Mouse (Mus musculus) gastrocnemius, postnatal 4 days (tissue): ENCODE results near the gene Asic4. TPM values are rescaled to one million over a fixed set of nuclear protein-coding genes. Genes with fewer than 3 reads are reported as not detected.

Experiments
- total RNA-seq, 2 experiments: library from RNA; stranded (reverse); gene quantifications; 2 replicates each; pipeline ENCODE4 v1.2.3; 2021

Asic4 gene
- total RNA-seq, 2 experiments from 2014 or later = 0.13 TPM; not detected in 1

Other genes with a start within 250 kb of the Asic4 start
- 10 to 100 TPM; 10.5 to 11.9 TPM for gene Glb1l, start 239.6 kb upstream of the Asic4 start, total RNA-seq
- gene Stk16, start 239.6 kb upstream of the Asic4 start, total RNA-seq = 10 to 100 TPM; 47.4 to 49.0 TPM
- 100 to 1,000 TPM; 486 to 515 TPM for gene Tuba4a, start 230.6 kb upstream of the Asic4 start, total RNA-seq
- gene A630095N17Rik, start 218.3 kb upstream of the Asic4 start, total RNA-seq = not detected
- gene Dnajb2, start 214.0 kb upstream of the Asic4 start, total RNA-seq = 10 to 100 TPM; 41.5 to 48.8 TPM
- gene Ptprn, start 185.9 kb upstream of the Asic4 start, total RNA-seq = under 1 TPM; 0.07 to 0.23 TPM
- not detected for gene Resp18, start 172.0 kb upstream of the Asic4 start, total RNA-seq
- gene Dnpep, start 132.4 kb upstream of the Asic4 start, total RNA-seq = 10 to 100 TPM; 65.0 to 70.5 TPM
- 1,000 to 10,000 TPM; 1,760 to 1,859 TPM for gene Des, start 90.1 kb upstream of the Asic4 start, total RNA-seq
- 100 to 1,000 TPM; 156 to 170 TPM for gene Speg, start 75.1 kb upstream of the Asic4 start, total RNA-seq
- gene Gmppa, start 14.5 kb upstream of the Asic4 start, total RNA-seq = 10 to 100 TPM; 43.5 to 49.3 TPM
- 10 to 100 TPM; 47.6 to 51.6 TPM for gene Chpf, start 28.9 kb downstream of the Asic4 start, total RNA-seq
- gene Tmem198, start 29.1 kb downstream of the Asic4 start, total RNA-seq = under 1 TPM; 0.78 to 0.93 TPM
- gene Obsl1, start 56.0 kb downstream of the Asic4 start, total RNA-seq = 100 to 1,000 TPM; 203 to 213 TPM
- gene Inha, start 56.6 kb downstream of the Asic4 start, total RNA-seq = 10 to 100 TPM; 13.4 to 15.1 TPM
- gene Stk11ip, start 71.1 kb downstream of the Asic4 start, total RNA-seq = 10 to 100 TPM; 14.2 to 15.2 TPM
- 10 to 100 TPM; 18.5 to 23.6 TPM for gene Slc4a3, start 95.8 kb downstream of the Asic4 start, total RNA-seq